Comparison of ENCODE assay signal across 9 mouse cellular contexts in genomic region chr10:126679224-126680120, GRCm38 (mm10).
DNase-seq lines count a peak whose midpoint lies in the region; ATAC-seq and TF ChIP-seq lines count a peak whose summit lies in the region.
"Had no signal": no experiment of that assay in that cellular context is flagged by ENCODE, and none has a peak within 500 bp of the region (broad histone marks: within the 10 kb centered on the region; RNA-seq: fewer than 3 reads in every experiment).

No protein-coding gene starts in this region.

- no peak for DNase-seq in liver, embryonic 14.5 days (ENCODE audit: low read depth in 3 of 3, low spot score in 3 of 3)
- peak; percentile 14 for DNase-seq in embryo, embryonic 9.5 days (ENCODE audit: extremely low spot score)
- no peak for DNase-seq in heart, adult 9 months (ENCODE audit: low spot score in 2 of 2)
- DNase-seq in yolk sac, embryonic 10.5 days (ENCODE audit: low spot score) = no peak
- DNase-seq: cerebellum, adult 2 months; thymus, postnatal 14 days had no signal

- H3K4me2 ChIP-seq in liver, embryonic 14.5 days (ENCODE audit: low read depth) = no peak overlapping the region
- H3K4me2 ChIP-seq in liver, embryonic 12.5 days = no peak overlapping the region
- peak overlapping the region; percentile 56 for H3K4me2 ChIP-seq in hindbrain, embryonic 16.5 days (ENCODE audit: low read length)

- no peaks in the 10 kb centered on the region for H3K36me3 ChIP-seq in liver, embryonic 14.5 days (replicated peaks; ENCODE audit: control insufficient read depth, insufficient read depth, low read depth)
- no peaks in the 10 kb centered on the region for H3K36me3 ChIP-seq in liver, embryonic 12.5 days
- no peaks in the 10 kb centered on the region for H3K36me3 ChIP-seq in hindbrain, embryonic 16.5 days (ENCODE audit: control insufficient read depth, insufficient read depth, low read length)

- H3K27me3 ChIP-seq in liver, embryonic 14.5 days (ENCODE audit: control insufficient read depth, insufficient read depth, low read length) = no peaks in the 10 kb centered on the region
- no peaks in the 10 kb centered on the region for H3K27me3 ChIP-seq in liver, embryonic 12.5 days (replicated peaks)
- no peaks in the 10 kb centered on the region for H3K27me3 ChIP-seq in hindbrain, embryonic 16.5 days (replicated peaks; ENCODE audit: control insufficient read depth, insufficient read depth, low read length)

- 28% methylated on average over 25 of the region's 25 CpGs for WGBS in liver, embryonic 14.5 days (ENCODE audit: insufficient replicate concordance)
- 24% methylated on average over 25 of the region's 25 CpGs for WGBS in liver, embryonic 12.5 days (ENCODE audit: insufficient replicate concordance)
- 22% methylated on average over 25 of the region's 25 CpGs for WGBS in hindbrain, embryonic 16.5 days
- WGBS in olfactory bulb, adult 2 months = 23% methylated on average over 25 of the region's 25 CpGs

- H3K4me3 ChIP-seq in liver, embryonic 14.5 days (ENCODE audit: insufficient read depth in 1 of 2, low read depth in 2 of 2, low read length in 2 of 2) = no peak overlapping the region
- no peak overlapping the region for H3K4me3 ChIP-seq in liver, embryonic 12.5 days
- H3K4me3 ChIP-seq in hindbrain, embryonic 16.5 days (ENCODE audit: low read length) = peak overlapping the region; percentile 35
- no peak overlapping the region for H3K4me3 ChIP-seq in olfactory bulb, adult 2 months (ENCODE audit: insufficient read depth, low read depth, low read length)

- no peak overlapping the region for H3K27ac ChIP-seq in liver, embryonic 14.5 days
- H3K27ac ChIP-seq in liver, embryonic 12.5 days = no peak overlapping the region
- no peak overlapping the region for H3K27ac ChIP-seq in hindbrain, embryonic 16.5 days (ENCODE audit: low read depth, low read length)
- no peak overlapping the region for H3K27ac ChIP-seq in olfactory bulb, adult 2 months (ENCODE audit: insufficient read depth, low read depth, low read length)

- TF ChIP-seq POLR2A in olfactory bulb, adult 2 months (IDR thresholded peaks at IDR 0.05; ENCODE audit: insufficient read depth, low read depth, low read length) = no peak

- no peaks in the 10 kb centered on the region for H3K9me3 ChIP-seq in liver, embryonic 14.5 days (ENCODE audit: control insufficient read depth, low read length)
- H3K9me3 ChIP-seq in liver, embryonic 12.5 days (replicated peaks) = no peaks in the 10 kb centered on the region
- 0 out of 2 replicates have a peak, but pooled peaks cover 3% of the 10 kb centered on the region for H3K9me3 ChIP-seq in hindbrain, embryonic 16.5 days (ENCODE audit: control insufficient read depth, low read length)

- no peak for ATAC-seq in liver, embryonic 14.5 days (ENCODE audit: insufficient read depth)
- ATAC-seq in liver, embryonic 12.5 days = no peak
- 0 out of 2 replicates have a peak, but pooled peaks have one; percentile 9 for ATAC-seq in hindbrain, embryonic 16.5 days

- no peaks in the 10 kb centered on the region for H3K4me1 ChIP-seq in liver, embryonic 14.5 days (replicated peaks; ENCODE audit: control insufficient read depth in 2 of 2, insufficient read depth in 2 of 2, low read length in 1 of 2)
- no peaks in the 10 kb centered on the region for H3K4me1 ChIP-seq in liver, embryonic 12.5 days
- H3K4me1 ChIP-seq in hindbrain, embryonic 16.5 days (ENCODE audit: control insufficient read depth, insufficient read depth, low read depth, low read length) = peaks cover 3% of the 10 kb centered on the region
- H3K4me1 ChIP-seq in olfactory bulb, adult 2 months (ENCODE audit: control insufficient read depth, insufficient read depth, low read length) = no peaks in the 10 kb centered on the region

- TF ChIP-seq CTCF in liver, embryonic 14.5 days (IDR thresholded peaks at IDR 0.05; ENCODE audit: low read depth) = peak; percentile 53
- peak; percentile 36; the same call in 1 of the 2 replicates for TF ChIP-seq CTCF in olfactory bulb, adult 2 months (IDR thresholded peaks at IDR 0.05; ENCODE audit: insufficient read depth, low read depth, low read length)

- TF ChIP-seq EP300 in liver, embryonic 14.5 days (IDR thresholded peaks at IDR 0.05; ENCODE audit: low read depth) = no peak

- H3K9ac ChIP-seq in liver, embryonic 14.5 days (replicated peaks) = no peak overlapping the region
- no peak overlapping the region for H3K9ac ChIP-seq in liver, embryonic 12.5 days
- H3K9ac ChIP-seq in hindbrain, embryonic 16.5 days (ENCODE audit: low read depth, low read length) = 0 out of 2 replicates have a peak overlapping the region, but pooled peaks have one; percentile 17
